ENCODE assay signal across 25 mouse cellular contexts in genomic region chr17:63897050-63897449, GRCm38 (mm10). TPM values are rescaled to one million over a fixed set of nuclear protein-coding genes. Genes with fewer than 3 reads are reported as not detected.
"Had no signal": no experiment of that assay in that cellular context is flagged by ENCODE, and none has a peak within 500 bp of the region (broad histone marks: within the 10 kb centered on the region; RNA-seq: fewer than 3 reads in every experiment).

No protein-coding gene starts in this region.

- H3K9me3 ChIP-seq: kidney, embryonic 15.5 days; limb, embryonic 12.5 days; limb, embryonic 15.5 days; midbrain, embryonic 12.5 days; midbrain, embryonic 15.5 days; neural tube, embryonic 12.5 days; neural tube, embryonic 15.5 days; stomach, embryonic 15.5 days had no signal

- H3K4me1 ChIP-seq: kidney, embryonic 15.5 days; limb, embryonic 15.5 days; midbrain, embryonic 12.5 days; midbrain, embryonic 15.5 days; neural tube, embryonic 12.5 days; neural tube, embryonic 15.5 days; stomach, embryonic 15.5 days had no signal

- ATAC-seq: liver, postnatal 0 days; midbrain, embryonic 15.5 days had no signal

- H3K36me3 ChIP-seq: midbrain, embryonic 15.5 days; neural tube, embryonic 15.5 days; stomach, embryonic 15.5 days had no signal

- H3K4me2 ChIP-seq: kidney, embryonic 15.5 days; limb, embryonic 12.5 days; limb, embryonic 15.5 days; liver, embryonic 11.5 days; lung, embryonic 14.5 days; midbrain, embryonic 12.5 days; midbrain, embryonic 15.5 days; neural tube, embryonic 12.5 days; neural tube, embryonic 15.5 days; stomach, embryonic 15.5 days had no signal

- DNase-seq: kidney, adult 8-10 months; kidney, postnatal 10 days; kidney, postnatal 4 days; left cerebral cortex, postnatal 4 days; liver, postnatal 0 days; lung, embryonic 14.5 days; lung, postnatal 10 days; lung, postnatal 36 days; right cerebral cortex, adult 18-20 months; right cerebral cortex, postnatal 14 days; right cerebral cortex, postnatal 4 days; thymus, postnatal 4 days had no signal

- H3K27ac ChIP-seq: kidney, embryonic 15.5 days; limb, embryonic 12.5 days; limb, embryonic 15.5 days; liver, embryonic 14.5 days; midbrain, embryonic 12.5 days; midbrain, embryonic 15.5 days; neural tube, embryonic 12.5 days; neural tube, embryonic 15.5 days; stomach, embryonic 15.5 days had no signal

- H3K27me3 ChIP-seq: kidney, embryonic 15.5 days; limb, embryonic 12.5 days; limb, embryonic 15.5 days; midbrain, embryonic 12.5 days; midbrain, embryonic 15.5 days; neural tube, embryonic 12.5 days; neural tube, embryonic 15.5 days; stomach, embryonic 15.5 days had no signal

- H3K9ac ChIP-seq: kidney, embryonic 15.5 days; limb, embryonic 12.5 days; limb, embryonic 15.5 days; liver, embryonic 14.5 days; liver, postnatal 0 days; lung, embryonic 14.5 days; midbrain, embryonic 12.5 days; midbrain, embryonic 15.5 days; neural tube, embryonic 12.5 days; neural tube, embryonic 15.5 days; stomach, embryonic 15.5 days had no signal

- H3K4me3 ChIP-seq: kidney, embryonic 15.5 days; limb, embryonic 12.5 days; limb, embryonic 15.5 days; midbrain, embryonic 12.5 days; midbrain, embryonic 15.5 days; neural tube, embryonic 12.5 days; neural tube, embryonic 15.5 days; stomach, embryonic 15.5 days had no signal

RNA-seq across cellular contexts. Expression of gene A930002H24Rik, which starts 33.5 kb away (rescaled TPM):
- total RNA-seq: layer of hippocampus, adult 18-20 months; layer of hippocampus, postnatal 14 days; left cerebral cortex, postnatal 14 days had no signal
